Mouse (Mus musculus) heart, embryonic 13.5 days (tissue): Measurements from ENCODE around the gene Gm49336. TPM values are rescaled to one million over a fixed set of nuclear protein-coding genes. Genes with fewer than 3 reads are reported as not detected.

Experiments used
- ATAC-seq: fragments of 200-750 bp; cut with Nextera tagmentation; 2 replicates; pipeline ENCODE4 v1.8.0; 2017; ENCODE audit warnings: moderate TSS enrichment; ENCODE audit not compliant: insufficient number of reproducible peaks, low FRiP score, low TSS enrichment; ENCODE audit errors: extremely low read depth
- H3K27ac ChIP-seq: fragments of 300-500 bp; sonication (generic); replicated peaks from 2 replicates; pipeline ENCODE4 v1.5.1; 2015; ENCODE audit warnings: moderate library complexity, mild to moderate bottlenecking, inconsistent platforms
- H3K27me3 ChIP-seq: fragments of 300-500 bp; sonication (generic); replicated peaks from 2 replicates; pipeline ENCODE4 v1.6.1; 2015; ENCODE audit warnings: mild to moderate bottlenecking, inconsistent platforms
- H3K36me3 ChIP-seq: fragments of 300-500 bp; sonication (generic); 2 replicates; pipeline ENCODE4 v1.6.1; 2015; ENCODE audit warnings: mild to moderate bottlenecking, inconsistent platforms
- H3K4me1 ChIP-seq: fragments of 300-500 bp; sonication (generic); 2 replicates; pipeline ENCODE4 v1.6.1; 2015; ENCODE audit warnings: inconsistent platforms
- H3K4me2 ChIP-seq: fragments of 300-500 bp; sonication (generic); 2 replicates; pipeline ENCODE4 v1.6.1; 2015; ENCODE audit warnings: inconsistent platforms, mild to moderate bottlenecking, moderate library complexity
- H3K4me3 ChIP-seq: fragments of 300-500 bp; sonication (generic); 2 replicates; pipeline ENCODE4 v1.5.1; 2015; ENCODE audit warnings: moderate library complexity, mild to moderate bottlenecking, inconsistent platforms
- H3K9ac ChIP-seq: fragments of 300-500 bp; sonication (generic); 2 replicates; pipeline ENCODE4 v1.6.1; 2015; ENCODE audit warnings: inconsistent platforms, mild to moderate bottlenecking, moderate library complexity
- H3K9me3 ChIP-seq: fragments of 300-500 bp; sonication (generic); 2 replicates; pipeline ENCODE4 v1.6.1; 2016; ENCODE audit warnings: inconsistent platforms
- WGBS: fragments of 180-500 bp; shearing (Covaris S2); methylation state at CpG from one replicate; pipeline ENCODE4 v1.1.7; 2015; ENCODE audit warnings: mixed read lengths; 5-methylcytosine and 5-hydroxymethylcytosine counted together
- polyA plus RNA-seq: library from polyadenylated mRNA; unstranded; fragments of >200 nt; fragmentation: Nextera tagmentation; extraction: Ambion mirVana; gene quantifications from 2 replicates; pipeline ENCODE4 v1.2.1, GENCODE M21; 2015

Gene Gm49336
- 30.6 and 33.7 TPM in 2 replicates for polyA plus RNA-seq

- under 1% methylated on average over 62 of the region's 62 CpGs for WGBS
- Histone ChIP-seq H3K27ac (peak within 1 kb of the TSS; percentile 90), H3K36me3 (0 out of 2 replicates have a peak, but pooled peaks cover 5% of the 10 kb centered on the region), H3K9ac (peak within 1 kb of the TSS; percentile 96), H3K27me3 (no peaks in the 10 kb centered on the region), H3K4me2 (peak within 1 kb of the TSS; percentile 93), H3K9me3 (no peaks in the 10 kb centered on the region), H3K4me3 (peak within 1 kb of the TSS; percentile 74), H3K4me1 (peaks cover 28% of the 10 kb centered on the region)
- peak; percentile 99 for ATAC-seq
These were observed at the start of gene Gm49336, which contains the start of gene Nupl1 for GRCm38 (mm10) chr14:60251281-60252003. Gm49336 (minus strand) TSS chr14:60251507. Nupl1 (minus strand) TSS chr14:60251431.

- H3K9me3 ChIP-seq, result no peaks in the 10 kb centered on the region
- no peak overlapping the region for H3K9ac ChIP-seq
- H3K36me3 ChIP-seq, result peaks cover 68% of the 10 kb centered on the region
These were observed 49.7 kb upstream of the Gm49336 start for GRCm38 (mm10) chr14:60301024-60301423.

GRCm38 (mm10) chr14:60300224-60300991 lies 49.1 kb upstream of the Gm49336 start:
- H3K27me3 ChIP-seq, result no peaks in the 10 kb centered on the region
- H3K4me1 ChIP-seq, result no peaks in the 10 kb centered on the region
- 73% methylated on average over 14 of the region's 14 CpGs for WGBS
- no peak overlapping the region for H3K27ac ChIP-seq
- peaks cover 68% of the 10 kb centered on the region for H3K36me3 ChIP-seq
- no peak for ATAC-seq
- no peak overlapping the region for H3K9ac ChIP-seq
- H3K9me3 ChIP-seq, result no peaks in the 10 kb centered on the region
- H3K4me3 ChIP-seq, result no peak overlapping the region
- H3K4me2 ChIP-seq, result no peak overlapping the region

More at GRCm38 (mm10) chr14:60301024-60301423, 49.7 kb upstream of the Gm49336 start:
- Histone ChIP-seq H3K4me3 (no peak overlapping the region), H3K27me3 (no peaks in the 10 kb centered on the region), H3K27ac (no peak overlapping the region), H3K4me2 (no peak overlapping the region), H3K4me1 (no peaks in the 10 kb centered on the region)
- WGBS, result 84% methylated on average over 6 of the region's 6 CpGs
- no peak for ATAC-seq

GRCm38 (mm10) chr14:60295531-60295930 lies 44.2 kb upstream of the Gm49336 start:
- ATAC-seq, result no peak
- Histone ChIP-seq H3K9ac (no peak overlapping the region), H3K36me3 (peaks cover 67% of the 10 kb centered on the region), H3K27ac (no peak overlapping the region), H3K9me3 (no peaks in the 10 kb centered on the region), H3K4me2 (no peak overlapping the region), H3K4me3 (no peak overlapping the region), H3K27me3 (no peaks in the 10 kb centered on the region), H3K4me1 (no peaks in the 10 kb centered on the region)
- 69% methylated on average over 1 of the region's 1 CpGs for WGBS

GRCm38 (mm10) chr14:60290363-60290762 lies 39.1 kb upstream of the Gm49336 start:
- ATAC-seq, result no peak
- Histone ChIP-seq H3K4me2 (no peak overlapping the region), H3K36me3 (peaks cover 64% of the 10 kb centered on the region), H3K4me1 (no peaks in the 10 kb centered on the region), H3K4me3 (no peak overlapping the region), H3K27ac (no peak overlapping the region), H3K9me3 (no peaks in the 10 kb centered on the region), H3K27me3 (no peaks in the 10 kb centered on the region), H3K9ac (no peak overlapping the region)
- WGBS, result 81% methylated on average over 4 of the region's 4 CpGs

- H3K9me3 ChIP-seq, result no peaks in the 10 kb centered on the region
- ATAC-seq, result no peak
- no peak overlapping the region for H3K9ac ChIP-seq
- 86% methylated on average over 7 of the region's 7 CpGs for WGBS
- H3K27me3 ChIP-seq, result no peaks in the 10 kb centered on the region
- H3K27ac ChIP-seq, result no peak overlapping the region
- H3K4me1 ChIP-seq, result no peaks in the 10 kb centered on the region
- H3K4me3 ChIP-seq, result no peak overlapping the region
- peaks cover 51% of the 10 kb centered on the region for H3K36me3 ChIP-seq
- H3K4me2 ChIP-seq, result no peak overlapping the region
These were observed 35.0 kb upstream of the Gm49336 start for GRCm38 (mm10) chr14:60286194-60286863.

- peaks cover 14% of the 10 kb centered on the region for H3K36me3 ChIP-seq
- H3K27me3 ChIP-seq, result no peaks in the 10 kb centered on the region
- no peak overlapping the region for H3K9ac ChIP-seq
- peaks cover 15% of the 10 kb centered on the region for H3K4me1 ChIP-seq
- H3K4me3 ChIP-seq, result no peak overlapping the region
- WGBS, result 92% methylated on average over 7 of the region's 7 CpGs
- H3K27ac ChIP-seq, result no peak overlapping the region
- no peaks in the 10 kb centered on the region for H3K9me3 ChIP-seq
- no peak overlapping the region for H3K4me2 ChIP-seq
- ATAC-seq, result no peak
These were observed 24.3 kb upstream of the Gm49336 start for GRCm38 (mm10) chr14:60275301-60276276.

GRCm38 (mm10) chr14:60273346-60273745 lies 22.0 kb upstream of the Gm49336 start:
- Histone ChIP-seq H3K36me3 (peaks cover 11% of the 10 kb centered on the region), H3K4me1 (peaks cover 10% of the 10 kb centered on the region), H3K9me3 (no peaks in the 10 kb centered on the region), H3K4me3 (no peak overlapping the region), H3K27me3 (no peaks in the 10 kb centered on the region), H3K9ac (no peak overlapping the region), H3K4me2 (no peak overlapping the region), H3K27ac (no peak overlapping the region)
- 68% methylated on average over 6 of the region's 6 CpGs for WGBS
- ATAC-seq, result no peak

- Histone ChIP-seq H3K4me1 (peaks cover 26% of the 10 kb centered on the region), H3K9ac (no peak overlapping the region), H3K9me3 (no peaks in the 10 kb centered on the region), H3K27me3 (no peaks in the 10 kb centered on the region), H3K4me2 (no peak overlapping the region), H3K36me3 (peaks cover 5% of the 10 kb centered on the region; the same call in 1 of the 2 replicates), H3K4me3 (no peak overlapping the region), H3K27ac (no peak overlapping the region)
- WGBS, result 72% methylated on average over 6 of the region's 6 CpGs
- ATAC-seq, result no peak
These were observed 18.0 kb upstream of the Gm49336 start for GRCm38 (mm10) chr14:60269333-60269732.

GRCm38 (mm10) chr14:60264990-60265876 lies 13.9 kb upstream of the Gm49336 start, which contains the start of gene Mtmr6:
Mtmr6 (plus strand) TSS chr14:60265228.
- under 1% methylated on average over 51 of the region's 51 CpGs for WGBS
- H3K4me2 ChIP-seq, result peak within 1 kb of the TSS; percentile 69
- peak within 1 kb of the TSS; percentile 65 for H3K27ac ChIP-seq
- H3K4me3 ChIP-seq, result peak within 1 kb of the TSS; percentile 69
- no peaks in the 10 kb centered on the region for H3K27me3 ChIP-seq
- H3K36me3 ChIP-seq, result peaks cover 2% of the 10 kb centered on the region; the same call in 1 of the 2 replicates
- H3K9ac ChIP-seq, result peak within 1 kb of the TSS; percentile 85
- H3K9me3 ChIP-seq, result no peaks in the 10 kb centered on the region
- ATAC-seq, result peak; percentile 99
- H3K4me1 ChIP-seq, result peaks cover 24% of the 10 kb centered on the region
